Mouse (Mus musculus) brain, embryonic 14.5 days (tissue): ENCODE results near the gene Galk2. TPM values are rescaled to one million over a fixed set of nuclear protein-coding genes. Genes with fewer than 3 reads are reported as not detected.

Experiments
- DNase-seq: peaks from one replicate; pipeline ENCODE4 v3.0.0-alpha.2; 2011; ENCODE audit warnings: low read depth
- CTCF ChIP-seq: fragments of 200-500 bp; IDR thresholded peaks from 2 replicates; pipeline ENCODE4 v1.5.1; 2012; ENCODE audit warnings: inconsistent platforms, mild to moderate bottlenecking, moderate library complexity, borderline replicate concordance; ENCODE audit not compliant: insufficient read depth, insufficient read length; ENCODE audit errors: extremely low read depth
- POLR2A ChIP-seq: fragments of 200-500 bp; IDR thresholded peaks from 2 replicates; pipeline ENCODE4 v1.6.1; 2012; ENCODE audit warnings: mild to moderate bottlenecking, inconsistent platforms, borderline replicate concordance; ENCODE audit not compliant: poor library complexity, insufficient read depth, insufficient read length, severe bottlenecking; ENCODE audit errors: extremely low read depth
- polyA plus RNA-seq: library from polyadenylated mRNA; depleted of rRNA; stranded (reverse); fragments of >200 nt; gene quantifications from 2 replicates; pipeline ENCODE4 v1.2.3, GENCODE M21; 2012

The Galk2 gene
- polyA plus RNA-seq, 1 experiment: 20.1 TPM

GRCm38 (mm10) chr2:125864551-125864950 lies 5.6 kb downstream of the Galk2 start:
- no peak for DNase-seq
- TF ChIP-seq CTCF (no peak), POLR2A (no peak)

GRCm38 (mm10) chr2:125865585-125865984 lies 6.7 kb downstream of the Galk2 start:
- peak; percentile 62 for DNase-seq
- TF ChIP-seq CTCF (no peak), POLR2A (no peak)

DNA sequence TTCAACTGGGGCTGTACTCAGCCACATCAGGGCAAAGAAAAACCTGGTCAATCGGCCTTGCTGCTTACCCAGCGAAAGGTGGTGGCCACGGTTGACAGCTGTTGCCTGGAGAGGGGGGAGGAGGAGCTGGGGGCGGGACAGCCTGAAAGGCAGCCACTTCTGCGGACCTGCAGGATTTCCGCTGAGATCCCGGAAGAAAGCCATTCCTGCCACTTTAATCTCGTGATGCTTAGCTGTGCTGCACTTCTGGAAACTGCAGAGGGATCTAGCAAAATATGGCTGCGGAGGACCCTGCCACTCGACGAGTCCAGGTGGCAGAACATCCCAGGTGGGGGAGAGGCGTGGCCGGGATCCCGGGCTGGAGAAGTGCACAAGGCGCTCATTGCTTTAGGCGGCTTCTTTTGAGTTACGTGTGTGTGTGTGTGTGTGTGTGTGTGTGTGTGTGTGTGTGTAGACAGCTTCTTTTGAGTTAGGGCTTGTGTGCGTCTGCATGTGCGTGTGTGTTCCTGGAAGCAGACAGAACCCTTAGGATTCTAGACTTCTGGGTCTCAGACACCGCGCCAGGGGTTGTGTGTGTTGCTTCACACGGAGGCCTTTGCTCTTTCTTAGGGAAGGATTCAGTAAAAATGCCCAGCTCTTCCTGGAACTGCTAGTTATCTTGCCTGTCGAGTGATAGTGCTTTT lies 7.3 kb downstream of the Galk2 start:
- peak; percentile 78 for DNase-seq
- TF ChIP-seq POLR2A (no peak), CTCF (no peak)

DNA sequence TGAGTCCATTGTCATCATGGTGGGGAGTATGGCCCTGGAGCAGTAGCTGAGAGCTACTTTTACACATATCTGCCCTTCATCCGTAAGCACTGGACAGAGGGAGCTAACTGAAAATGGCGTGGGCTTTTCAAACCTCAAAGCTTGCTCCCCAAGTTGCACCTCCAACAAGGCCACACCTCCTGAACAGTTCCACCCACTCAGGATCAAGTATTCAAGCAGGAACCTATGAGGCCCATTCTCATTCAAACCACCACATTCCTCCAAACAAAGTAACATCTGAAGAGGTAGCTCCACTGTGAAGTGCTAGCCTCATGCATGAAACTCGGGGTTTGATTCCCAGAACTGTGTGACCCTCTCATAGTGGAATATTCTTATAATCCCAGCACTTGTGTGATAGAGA lies 9.4 kb downstream of the Galk2 start:
- no peak for TF ChIP-seq CTCF
- DNase-seq: no peak

GRCm38 (mm10) chr2:125870159-125870558 lies 11.2 kb downstream of the Galk2 start:
- TF ChIP-seq POLR2A: no peak
- TF ChIP-seq CTCF: no peak
- DNase-seq: no peak

DNA sequence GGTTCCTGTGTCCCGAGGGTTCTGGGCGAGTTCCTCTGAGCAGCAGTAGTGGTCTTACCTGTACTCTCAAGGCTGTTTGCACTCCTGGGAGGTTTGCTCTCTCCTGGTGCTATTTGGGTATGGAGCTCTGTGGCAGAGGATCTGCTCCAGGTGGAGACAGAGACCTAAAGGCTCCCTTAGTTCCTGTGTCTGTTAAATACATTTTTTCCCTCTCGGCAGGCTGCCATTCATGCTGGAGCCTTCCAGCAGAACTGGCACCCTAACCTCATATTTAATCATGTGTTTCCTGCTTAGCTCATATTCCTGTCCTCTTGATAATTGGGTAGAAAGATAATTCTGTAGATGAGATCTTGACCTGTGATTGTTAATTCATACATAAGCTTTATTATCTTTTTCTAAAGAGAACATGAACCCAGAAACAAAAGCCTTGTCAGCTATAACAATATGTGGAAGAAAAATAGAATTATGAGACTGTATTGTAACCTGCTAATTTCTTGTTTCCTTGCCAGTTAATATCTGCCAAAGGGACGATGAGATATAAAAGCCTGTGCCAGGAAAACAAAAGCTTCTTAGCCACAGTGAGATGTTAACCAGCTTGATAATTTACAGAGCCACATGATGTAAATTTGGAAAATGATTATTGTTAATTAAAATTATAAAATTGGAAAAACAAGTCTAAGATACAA lies 27.1 kb downstream of the Galk2 start:
- TF ChIP-seq CTCF (no peak), POLR2A (no peak)
- DNase-seq: peak; percentile 39

- TF ChIP-seq POLR2A (no peak), CTCF (peak; percentile 55; the same call in 1 of the 2 replicates)
- DNase-seq: peak; percentile 70
These were observed 34.2 kb downstream of the Galk2 start for GRCm38 (mm10) chr2:125893096-125893495.

GRCm38 (mm10) chr2:125895099-125895498 lies 36.2 kb downstream of the Galk2 start:
- no peak for DNase-seq
- TF ChIP-seq CTCF (no peak), POLR2A (no peak)

DNA sequence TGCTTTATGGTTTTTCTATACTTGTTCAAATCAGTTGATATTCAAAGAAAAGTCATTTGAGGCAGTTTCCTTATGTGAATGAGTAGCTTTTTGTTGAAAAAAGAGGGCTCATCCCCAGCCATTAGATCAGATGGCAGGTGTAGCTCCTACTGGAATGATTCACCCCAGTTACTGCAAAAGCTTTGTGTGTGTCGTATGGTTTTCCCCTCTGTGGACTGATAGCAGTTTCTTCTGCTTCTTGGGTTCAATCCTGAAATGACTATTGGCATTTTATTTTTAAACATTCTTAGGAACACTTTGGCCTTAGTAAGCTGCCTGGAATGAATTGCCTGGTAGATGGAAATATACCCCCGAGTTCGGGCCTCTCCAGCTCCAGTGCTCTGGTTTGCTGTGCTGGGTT lies 37.4 kb downstream of the Galk2 start:
- TF ChIP-seq CTCF (no peak), POLR2A (no peak)

GRCm38 (mm10) chr2:125900797-125901410 lies 42.0 kb downstream of the Galk2 start:
- no peak for DNase-seq
- TF ChIP-seq CTCF (no peak), POLR2A (no peak)

More for the DNA sequence above, 37.4 kb downstream of the Galk2 start:
- DNase-seq: no peak

DNA sequence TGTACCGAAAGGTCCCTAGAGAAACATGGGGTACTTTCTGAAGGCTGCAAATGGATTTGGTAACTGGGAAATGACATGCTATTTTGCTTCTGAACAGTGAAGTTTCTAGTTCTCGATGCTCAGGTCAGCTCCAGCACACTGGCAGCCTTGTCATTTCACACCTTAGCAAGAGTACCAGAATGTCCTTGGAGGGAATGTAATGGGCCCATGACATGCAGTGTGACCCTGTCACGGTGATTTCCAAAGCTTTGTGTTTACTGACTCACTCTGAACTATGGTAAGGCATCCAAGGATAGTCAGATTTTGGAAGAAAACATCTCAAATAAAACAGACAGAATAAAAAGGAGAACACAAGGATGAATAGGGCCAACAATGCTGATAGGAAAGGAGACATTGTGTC lies 42.5 kb downstream of the Galk2 start:
- TF ChIP-seq CTCF: no peak
- TF ChIP-seq POLR2A: no peak
- no peak for DNase-seq
